Mouse (Mus musculus): ENCODE results near the gene Slc24a4.
A peak's percentile ranks its signal among the peaks of the same experiment; 100 is the strongest.
"Not testable (repeated sequence)": the region's sequence is repeated elsewhere in the genome, so short reads cannot be mapped to it uniquely, and the experiment has no call there.

The Slc24a4 gene

GRCm38 (mm10) chr12:102250316-102250715, 121.8 kb downstream of the Slc24a4 start:
- no peak for DNase-seq (ENCODE audit: low spot score)

- no peak for DNase-seq (ENCODE audit: low spot score)
Observed at GRCm38 (mm10) chr12:102251070-102251469, 122.5 kb downstream of the Slc24a4 start.

GRCm38 (mm10) chr12:102251985-102252384, 123.5 kb downstream of the Slc24a4 start:
- peak; percentile 8 for DNase-seq (ENCODE audit: low spot score)

- no peak for DNase-seq (ENCODE audit: low spot score)
Observed at GRCm38 (mm10) chr12:102252525-102252924, 124.0 kb downstream of the Slc24a4 start.

GRCm38 (mm10) chr12:102255012-102255411, 126.5 kb downstream of the Slc24a4 start:
- DNase-seq (ENCODE audit: low spot score): no peak

- no peak for DNase-seq (ENCODE audit: low spot score)
Observed at GRCm38 (mm10) chr12:102258522-102259112, 130.1 kb downstream of the Slc24a4 start.

GRCm38 (mm10) chr12:102261933-102262396, 133.4 kb downstream of the Slc24a4 start:
- DNase-seq (ENCODE audit: low spot score): no peak

- no peak for DNase-seq (ENCODE audit: low spot score)
Observed at GRCm38 (mm10) chr12:102262809-102263208, 134.3 kb downstream of the Slc24a4 start.

- DNase-seq (ENCODE audit: low spot score): no peak
Observed at GRCm38 (mm10) chr12:102263249-102263648, 134.7 kb downstream of the Slc24a4 start.

- no peak for DNase-seq (ENCODE audit: low spot score)
Observed at GRCm38 (mm10) chr12:102266433-102266832, 137.9 kb downstream of the Slc24a4 start.

GRCm38 (mm10) chr12:102269144-102269543, 140.6 kb downstream of the Slc24a4 start:
- no peak for DNase-seq (ENCODE audit: low spot score)

GRCm38 (mm10) chr12:102270776-102271405, 142.4 kb downstream of the Slc24a4 start:
- no peak for DNase-seq (ENCODE audit: low spot score)

- no peak for DNase-seq (ENCODE audit: low spot score)
Observed at GRCm38 (mm10) chr12:102271447-102271846, 142.9 kb downstream of the Slc24a4 start.

- peak; percentile 62 for DNase-seq (ENCODE audit: low spot score)
Observed at GRCm38 (mm10) chr12:102275833-102276443, 147.4 kb downstream of the Slc24a4 start.

- DNase-seq (ENCODE audit: low spot score): not testable (repeated sequence)
Observed at GRCm38 (mm10) chr12:102280290-102280689, 151.8 kb downstream of the Slc24a4 start.

GRCm38 (mm10) chr12:102280867-102281503, 152.5 kb downstream of the Slc24a4 start:
- no peak for DNase-seq (ENCODE audit: low spot score)

- DNase-seq (ENCODE audit: low spot score): no peak
Observed at GRCm38 (mm10) chr12:102282126-102282525, 153.6 kb downstream of the Slc24a4 start.

- DNase-seq (ENCODE audit: low spot score): peak; percentile 43
Observed at GRCm38 (mm10) chr12:102282763-102283482, 154.4 kb downstream of the Slc24a4 start, which contains the start of gene Rin3. TSS of gene Rin3 (plus strand) at chr12:102283048.

GRCm38 (mm10) chr12:102283483-102284266, 155.1 kb downstream of the Slc24a4 start:
- DNase-seq (ENCODE audit: low spot score): peak; percentile 43

GRCm38 (mm10) chr12:102284267-102284610, 155.7 kb downstream of the Slc24a4 start:
- no peak for DNase-seq (ENCODE audit: low spot score)

GRCm38 (mm10) chr12:102284618-102285159, 156.2 kb downstream of the Slc24a4 start:
- no peak for DNase-seq (ENCODE audit: low spot score)
